Mouse (Mus musculus): ENCODE data around the gene Armc12.

The Armc12 gene

DNA sequence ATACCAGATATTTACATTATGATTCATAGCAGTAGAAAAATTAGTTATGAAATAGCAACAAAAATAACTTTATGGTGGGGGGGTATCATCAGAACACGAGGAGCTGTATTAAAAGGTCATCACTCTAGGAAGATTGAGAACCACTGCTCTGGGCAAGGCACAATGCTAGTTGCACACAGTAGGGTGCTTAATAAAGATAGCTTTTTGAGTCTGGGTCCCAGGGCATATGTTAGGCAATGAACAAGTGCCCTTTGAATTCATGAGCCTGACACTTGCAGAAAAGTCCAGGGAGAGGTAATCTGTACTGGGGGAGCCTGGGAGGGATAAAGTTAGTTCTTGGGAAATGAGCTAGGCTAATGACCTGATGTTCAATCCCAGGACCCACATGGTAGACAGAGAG lies 17.3 kb upstream of the Armc12 start:
- DNase-seq (ENCODE audit: low read depth, low spot score), result no peak

DNA sequence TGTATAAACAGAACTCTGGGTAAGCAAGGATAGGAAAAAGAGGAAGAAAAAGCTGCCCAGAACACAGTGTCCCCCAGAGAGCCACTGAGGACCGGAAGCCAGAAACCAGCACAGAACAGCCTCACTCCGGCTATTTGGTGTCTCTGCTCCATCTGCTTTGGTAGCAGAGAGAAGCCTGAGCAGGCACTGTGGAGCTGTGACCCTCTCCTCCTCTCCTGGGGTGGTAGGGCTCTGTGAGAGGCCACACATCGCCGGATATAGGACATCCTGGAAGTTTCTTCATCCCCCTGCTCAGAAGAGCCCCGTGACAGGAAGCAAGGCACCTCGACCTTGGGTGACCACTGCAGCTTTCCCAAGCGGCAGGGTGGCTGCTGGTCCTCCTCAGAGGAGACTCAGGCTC lies 16.8 kb upstream of the Armc12 start:
- DNase-seq (ENCODE audit: low read depth, low spot score), result no peak

DNA sequence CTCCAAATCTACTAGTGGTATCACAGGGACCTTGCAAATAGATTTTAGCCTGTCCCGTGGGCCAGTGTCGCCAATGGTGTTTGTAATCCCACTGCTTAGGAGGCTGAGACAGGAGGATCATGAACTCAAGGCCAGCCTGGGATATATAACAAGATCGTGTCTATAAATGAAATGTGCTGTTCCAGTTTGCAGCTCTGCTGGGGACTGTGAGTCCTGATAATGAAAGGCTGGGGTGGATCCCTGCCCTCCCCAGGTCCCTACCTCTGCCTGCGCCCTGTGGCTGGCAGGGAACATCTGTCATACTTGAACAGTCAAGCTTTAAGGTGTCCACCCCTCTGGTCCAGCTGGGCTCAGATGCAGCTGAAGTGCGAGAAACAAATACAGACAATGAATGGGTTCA lies 16.1 kb upstream of the Armc12 start:
- no peak for DNase-seq (ENCODE audit: low read depth, low spot score)

DNA sequence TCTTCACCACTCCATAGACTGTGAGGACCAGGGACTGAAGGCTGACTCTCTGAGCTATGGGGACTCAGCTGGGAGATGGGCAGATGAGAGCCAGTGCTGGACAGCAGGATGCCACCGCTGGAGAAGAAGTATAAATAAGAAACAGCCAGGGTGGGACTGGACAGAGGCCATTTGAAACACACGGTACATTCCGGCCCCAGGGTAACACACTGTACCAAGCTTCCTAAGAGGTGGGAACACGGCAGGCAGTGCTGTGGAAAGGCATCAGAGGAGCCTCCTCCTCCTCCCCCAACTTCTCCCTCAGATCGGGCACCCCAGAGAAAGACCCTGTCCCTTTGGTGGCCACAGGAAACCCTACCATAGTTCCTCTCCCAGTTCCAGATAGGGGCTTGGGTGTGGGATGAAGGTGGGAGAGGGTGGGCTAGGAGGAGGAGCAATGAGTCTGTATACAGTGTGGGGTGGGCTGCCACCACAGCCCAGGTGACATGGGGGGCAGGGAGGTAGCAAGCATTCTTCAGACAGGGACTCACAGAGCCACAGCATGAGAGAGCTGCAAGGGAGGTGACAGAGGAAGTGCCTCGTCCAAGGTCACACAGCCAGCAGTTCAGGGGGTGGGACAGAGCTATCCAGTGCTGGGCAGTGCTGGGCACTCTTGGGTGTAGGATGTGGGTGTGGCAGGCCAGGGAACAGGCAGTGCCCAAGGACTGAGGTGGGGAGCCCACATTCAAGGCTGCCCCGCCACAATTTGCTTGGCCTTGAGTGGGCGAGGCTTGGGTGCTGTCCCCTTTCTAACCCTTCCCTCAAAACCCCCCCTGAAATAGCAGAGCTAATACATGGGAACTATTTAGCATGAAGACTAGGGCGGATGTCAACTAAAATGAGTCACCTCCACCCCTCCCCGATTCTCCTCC lies 14.9 kb upstream of the Armc12 start:
- no peak for DNase-seq (ENCODE audit: low read depth, low spot score)

DNA sequence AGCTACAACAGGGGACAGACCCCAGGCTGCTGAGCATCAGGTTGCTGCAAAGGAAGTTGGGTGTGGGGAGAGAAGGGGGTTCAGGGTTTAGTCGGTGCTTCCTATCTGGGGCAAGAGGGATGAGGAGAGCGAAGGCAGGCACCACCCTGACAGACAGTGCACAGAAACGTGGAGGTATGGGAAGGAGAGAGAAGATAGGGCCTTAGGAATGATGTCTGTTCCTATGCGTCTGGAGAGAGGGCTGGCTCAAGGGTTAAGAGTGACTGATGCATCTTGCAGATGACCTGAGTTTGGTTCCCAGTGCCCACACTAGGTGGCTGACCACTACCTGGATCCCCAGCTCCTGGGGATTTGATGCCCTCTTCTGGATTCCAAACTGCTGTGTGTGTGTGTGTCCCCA lies 13.7 kb upstream of the Armc12 start:
- no peak for DNase-seq (ENCODE audit: low read depth, low spot score)

DNA sequence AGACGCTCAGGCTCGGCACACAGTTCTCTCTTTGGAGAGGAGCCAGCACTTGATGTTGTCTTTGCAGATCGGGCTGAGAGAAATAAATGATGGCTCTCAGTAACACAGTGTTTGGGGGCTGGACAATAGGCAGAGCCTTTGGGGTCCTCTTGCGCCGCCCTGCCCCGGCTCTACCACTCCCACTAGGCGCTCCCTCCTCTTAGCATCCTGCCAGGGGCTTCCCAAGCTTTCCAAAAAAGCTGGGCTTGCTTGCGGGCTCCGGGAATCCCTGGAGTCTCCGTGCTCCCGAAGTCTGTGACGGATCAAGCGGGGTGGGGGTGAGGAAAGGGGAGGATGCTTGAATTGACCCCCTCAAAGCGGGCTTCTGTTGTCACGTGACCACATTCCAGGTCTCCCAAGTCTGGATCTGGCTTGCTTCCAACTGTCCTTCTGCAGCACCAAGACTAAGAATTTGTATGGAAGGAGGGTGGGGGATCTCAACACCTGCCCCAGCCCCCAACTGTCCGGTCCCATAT lies 13.1 kb upstream of the Armc12 start, which contains the start of gene Fkbp5:
Fkbp5 (minus strand) TSS at position 87 of the 515 bp plus-strand sequence.
- peak; percentile 45 for DNase-seq (ENCODE audit: low read depth, low spot score)

DNA sequence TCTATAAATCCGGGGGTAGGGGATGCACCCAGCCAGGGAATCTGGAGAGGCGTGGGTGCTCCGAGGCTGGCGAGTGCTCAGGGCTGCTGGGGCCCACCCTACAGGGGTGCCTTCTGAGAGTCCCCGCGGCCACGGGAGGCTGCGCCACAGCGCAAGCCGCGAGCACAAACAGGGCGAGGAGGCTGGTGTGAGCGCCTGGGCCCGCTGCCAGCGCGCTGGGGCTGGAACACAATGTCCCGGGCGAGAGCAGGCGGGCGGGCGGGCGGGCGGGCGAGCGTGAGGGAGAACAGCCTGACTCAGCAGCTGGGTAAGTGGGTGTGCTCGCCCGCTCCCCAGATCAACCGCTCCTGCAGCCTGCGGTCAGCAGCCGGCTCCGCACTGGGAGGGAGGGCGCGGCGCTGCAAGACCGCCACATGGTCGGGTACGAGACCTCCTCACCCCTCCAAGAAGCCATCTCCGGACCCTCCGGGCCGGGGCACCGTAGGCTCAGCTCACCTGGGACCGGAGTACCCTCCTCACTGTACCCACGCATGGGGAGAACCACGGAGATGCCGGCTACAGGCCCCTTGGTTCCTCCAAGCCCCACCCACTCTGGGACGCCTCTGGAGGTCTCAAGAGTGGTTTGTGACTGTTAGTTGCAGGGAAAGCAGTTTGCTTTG lies 12.5 kb upstream of the Armc12 start:
- peak; percentile 24 for DNase-seq (ENCODE audit: low read depth, low spot score)

DNA sequence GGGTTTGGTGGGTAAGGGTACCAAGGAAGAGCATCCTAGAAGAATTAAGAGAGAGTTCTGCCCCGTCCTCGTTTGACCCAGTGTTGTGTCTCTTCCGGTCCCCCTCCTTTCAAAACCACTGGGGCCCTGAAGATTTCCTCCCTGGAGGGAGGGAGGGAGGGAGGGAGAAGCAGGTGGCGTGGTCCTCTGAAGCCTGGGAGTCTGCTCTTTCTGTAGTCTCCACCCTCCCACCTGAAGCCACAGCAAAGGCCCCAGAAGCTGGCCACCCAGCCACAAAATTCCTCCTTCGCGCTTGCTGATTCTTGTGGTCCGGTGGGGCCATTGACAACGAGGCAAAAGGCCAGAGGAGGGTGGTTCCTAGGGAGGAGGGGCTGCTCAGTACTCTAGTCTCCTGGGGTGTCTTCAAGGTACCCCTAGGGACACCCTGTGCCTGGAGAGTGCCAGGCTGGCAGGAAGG lies 12.0 kb upstream of the Armc12 start:
- DNase-seq (ENCODE audit: low read depth, low spot score), result no peak

DNA sequence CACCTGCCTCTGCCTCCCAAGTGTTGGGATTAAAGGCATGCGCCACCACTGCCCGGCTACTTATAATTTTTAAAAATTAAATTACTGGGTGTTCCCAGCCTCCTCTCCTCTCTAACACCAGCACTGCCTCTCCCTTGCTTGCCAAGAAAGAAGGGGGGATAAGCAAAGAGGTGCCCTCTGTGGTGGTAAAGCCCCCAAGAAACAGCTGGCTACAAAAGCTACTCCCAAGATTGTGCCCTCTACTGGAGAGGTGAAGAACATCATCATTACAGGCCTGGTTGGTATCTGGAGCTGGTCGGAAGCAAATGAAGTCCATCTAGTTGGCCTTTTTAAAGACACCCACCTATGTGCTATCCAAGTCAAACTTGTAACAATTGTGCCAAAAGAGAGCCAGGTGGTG lies 10.8 kb upstream of the Armc12 start:
- DNase-seq (ENCODE audit: low read depth, low spot score), result no peak

DNA sequence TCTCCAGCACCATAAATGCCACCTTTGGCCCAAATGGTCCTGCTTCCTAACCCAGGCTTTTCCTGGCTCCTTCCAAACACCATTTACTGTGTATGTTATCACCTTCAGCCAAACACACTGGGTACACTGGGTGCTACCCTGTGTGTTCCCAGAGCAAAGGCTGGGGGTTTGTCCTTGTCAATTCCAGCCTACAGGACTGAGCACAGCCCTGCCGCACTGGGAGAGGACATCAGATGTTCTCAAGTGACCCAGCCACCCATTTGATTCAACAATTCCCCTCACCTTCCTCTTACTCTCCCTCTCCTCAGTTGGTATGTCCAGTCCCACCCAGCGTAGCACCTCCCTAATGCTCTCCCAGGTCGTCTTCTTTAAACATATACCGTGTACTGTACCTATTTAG lies 10.0 kb upstream of the Armc12 start:
- no peak for DNase-seq (ENCODE audit: low read depth, low spot score)

DNA sequence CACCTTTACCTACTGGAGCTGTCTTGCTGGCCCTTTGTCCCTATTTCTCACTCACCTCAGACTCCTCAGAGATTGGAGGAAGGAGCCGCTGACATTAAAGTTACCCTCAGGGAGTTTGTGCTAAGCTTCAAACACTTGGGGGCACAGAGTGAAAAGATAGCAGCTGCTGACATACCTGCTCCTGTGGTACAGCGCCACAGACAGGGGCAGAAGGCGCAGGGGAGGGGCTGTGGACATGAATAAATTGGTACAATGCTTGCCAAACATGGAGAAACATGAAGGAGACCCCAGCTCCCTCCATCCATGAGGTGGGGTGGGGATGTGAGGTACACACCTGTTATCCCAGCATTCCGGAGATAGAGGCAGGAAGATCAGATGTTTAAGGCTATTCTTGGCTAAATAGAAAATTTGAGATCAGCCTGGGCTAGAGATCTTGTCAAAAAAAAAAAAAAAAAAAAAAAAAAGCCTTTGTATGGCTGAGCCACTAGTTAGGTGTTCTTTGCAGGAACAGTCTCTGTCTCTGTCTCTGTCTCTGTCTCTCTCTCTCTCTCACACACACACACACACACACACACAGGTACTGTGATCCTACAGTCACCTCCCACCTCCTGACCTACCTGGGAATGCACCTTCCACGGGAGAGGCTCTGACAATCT lies 9.4 kb upstream of the Armc12 start:
- no peak for DNase-seq (ENCODE audit: low read depth, low spot score)

DNA sequence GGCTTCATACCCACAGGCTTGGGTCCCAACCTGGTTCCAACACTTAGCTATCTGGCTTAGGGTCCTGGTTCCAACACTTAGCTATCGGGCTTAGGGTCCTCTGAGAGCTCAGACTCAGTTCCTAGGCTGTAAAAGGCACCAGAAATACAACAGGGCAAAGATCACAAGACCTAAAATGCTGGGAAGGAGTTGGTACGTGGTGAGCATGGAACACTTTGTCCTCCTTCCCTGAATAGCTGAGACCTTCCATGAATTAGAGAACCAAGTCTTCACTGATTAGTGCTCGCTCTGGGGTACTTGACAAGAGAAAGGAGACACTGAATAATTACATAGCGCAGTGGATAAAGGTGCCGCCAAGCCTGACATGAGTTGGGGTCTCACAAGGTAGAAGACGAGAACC lies 8.7 kb upstream of the Armc12 start:
- DNase-seq (ENCODE audit: low read depth, low spot score), result no peak

DNA sequence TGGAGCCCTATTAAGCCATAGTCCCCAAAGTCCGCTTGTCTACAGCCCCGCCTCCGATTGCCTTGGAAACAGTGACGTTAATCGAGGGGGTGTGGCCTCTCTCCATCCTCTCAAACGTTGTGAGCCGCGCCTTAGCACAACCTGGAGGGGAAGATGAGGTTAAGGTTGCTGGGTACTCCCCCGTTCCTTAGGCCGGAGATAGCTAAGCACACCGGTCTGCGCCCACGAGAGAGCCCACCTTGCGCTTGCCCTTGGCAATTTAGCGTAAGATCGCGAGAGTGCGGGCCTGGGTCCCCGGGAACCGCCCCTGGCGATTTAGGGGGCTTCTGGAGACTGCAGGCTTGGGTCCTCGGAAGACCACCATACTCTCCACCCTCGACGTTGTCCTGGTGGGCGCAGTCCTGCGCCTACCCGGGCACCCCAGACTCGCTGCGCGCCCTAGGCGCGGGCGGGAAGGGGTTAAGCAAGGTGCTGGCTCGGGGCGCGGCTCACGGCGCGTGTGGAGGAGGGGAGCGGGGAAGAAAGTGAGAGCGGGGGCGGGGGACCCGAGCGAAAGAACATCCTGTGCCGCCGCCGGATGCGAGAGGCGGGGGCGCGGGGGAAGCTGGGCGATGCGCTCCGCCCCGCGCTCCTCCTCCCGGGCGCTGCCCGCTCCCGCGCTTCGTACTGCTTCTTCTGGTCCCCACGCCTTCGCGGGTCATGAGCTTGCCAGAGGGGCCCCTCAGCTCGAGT lies 7.8 kb upstream of the Armc12 start:
- DNase-seq (ENCODE audit: low read depth, low spot score), result peak; percentile 79

DNA sequence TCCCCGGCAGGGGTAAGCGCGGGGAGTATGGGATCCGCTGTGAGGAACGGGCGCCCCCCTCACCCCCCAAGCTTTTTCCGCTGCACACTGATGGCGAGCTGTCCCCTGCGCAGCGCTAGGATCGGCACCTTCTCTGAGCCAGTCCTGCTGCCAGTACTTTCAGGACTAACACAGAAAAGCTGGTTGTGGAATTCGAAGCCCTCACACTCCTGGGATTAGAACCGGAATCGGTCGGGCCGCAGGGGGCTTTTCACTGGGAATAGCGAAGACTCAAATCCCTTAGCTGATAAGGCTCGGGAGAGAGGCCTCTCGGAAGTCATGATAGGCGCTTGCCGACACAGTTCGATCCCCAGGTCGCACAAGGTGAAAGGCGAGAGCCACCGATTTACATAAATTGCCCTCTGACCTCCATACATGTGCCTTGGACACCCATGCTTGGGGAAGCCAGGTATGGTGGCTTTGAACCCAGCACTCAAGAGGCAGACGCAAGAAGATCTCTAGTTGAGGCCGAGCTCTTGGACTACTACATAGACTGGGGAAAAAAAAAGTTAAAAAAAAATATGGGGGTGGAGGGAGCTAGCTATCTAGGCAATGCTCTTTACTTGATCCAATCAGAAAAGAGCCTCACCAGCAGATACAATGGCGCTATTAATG lies 7.1 kb upstream of the Armc12 start:
- DNase-seq (ENCODE audit: low read depth, low spot score), result no peak

DNA sequence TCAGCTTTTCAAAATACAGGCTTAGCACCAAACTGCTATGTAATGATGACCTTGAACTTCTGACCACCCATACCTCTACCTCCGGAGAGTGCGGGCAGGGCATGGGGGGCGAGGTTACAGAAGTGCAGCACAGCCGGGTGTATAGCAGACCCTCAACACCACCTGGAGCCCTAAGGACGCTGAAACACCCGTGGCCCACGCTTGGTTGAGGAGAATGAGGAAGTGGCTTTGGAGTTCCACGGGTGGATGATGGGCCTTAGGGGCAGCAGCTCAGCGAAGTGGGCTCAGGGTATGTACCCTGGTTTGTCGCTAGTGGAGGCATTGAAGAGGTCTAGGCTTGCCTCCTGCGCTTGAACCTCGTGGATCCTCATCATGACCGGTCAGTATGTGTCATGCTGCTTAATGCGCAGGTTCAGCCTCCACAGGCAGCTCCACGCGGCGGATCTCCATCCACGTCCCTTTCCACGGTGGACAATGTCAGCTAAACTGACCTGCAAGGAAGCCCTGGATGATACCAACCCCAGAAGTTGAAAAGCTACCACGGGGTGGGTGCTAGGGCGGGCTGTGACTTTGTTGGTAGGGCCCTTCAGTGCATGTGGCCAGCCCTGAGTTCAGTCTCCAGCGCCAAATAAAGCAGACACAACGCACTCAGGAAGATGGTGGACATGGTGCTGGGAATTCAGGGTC lies 6.5 kb upstream of the Armc12 start:
- no peak for DNase-seq (ENCODE audit: low read depth, low spot score)

DNA sequence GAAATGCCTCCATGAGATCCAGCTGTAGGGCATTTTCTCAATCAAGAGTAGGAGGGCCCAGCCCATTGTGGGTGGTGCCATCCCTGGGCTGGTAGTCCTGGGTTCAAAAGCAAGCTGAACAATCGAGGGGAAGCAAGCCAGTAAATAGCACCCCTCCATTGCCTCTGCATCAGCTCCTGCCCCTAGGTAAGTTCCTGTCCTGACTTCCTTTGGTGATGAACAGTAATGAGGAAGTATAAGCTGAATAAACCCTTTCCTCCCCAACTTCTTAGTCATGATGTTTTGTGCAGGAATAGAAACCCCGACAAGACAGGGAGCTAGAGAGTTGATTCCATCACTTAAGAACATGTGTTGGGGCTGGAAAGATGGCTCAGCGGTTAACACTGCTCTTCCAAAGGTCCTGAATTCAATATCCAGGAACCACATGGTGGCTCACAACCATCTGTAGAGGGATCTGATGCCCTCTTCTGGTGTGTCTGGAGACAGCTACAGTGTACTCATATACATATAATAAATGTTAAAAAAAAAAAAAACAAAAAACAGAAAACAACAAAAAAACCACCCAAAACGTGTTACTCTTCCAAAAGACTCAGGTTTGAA lies 5.7 kb upstream of the Armc12 start:
- no peak for DNase-seq (ENCODE audit: low read depth, low spot score)

DNA sequence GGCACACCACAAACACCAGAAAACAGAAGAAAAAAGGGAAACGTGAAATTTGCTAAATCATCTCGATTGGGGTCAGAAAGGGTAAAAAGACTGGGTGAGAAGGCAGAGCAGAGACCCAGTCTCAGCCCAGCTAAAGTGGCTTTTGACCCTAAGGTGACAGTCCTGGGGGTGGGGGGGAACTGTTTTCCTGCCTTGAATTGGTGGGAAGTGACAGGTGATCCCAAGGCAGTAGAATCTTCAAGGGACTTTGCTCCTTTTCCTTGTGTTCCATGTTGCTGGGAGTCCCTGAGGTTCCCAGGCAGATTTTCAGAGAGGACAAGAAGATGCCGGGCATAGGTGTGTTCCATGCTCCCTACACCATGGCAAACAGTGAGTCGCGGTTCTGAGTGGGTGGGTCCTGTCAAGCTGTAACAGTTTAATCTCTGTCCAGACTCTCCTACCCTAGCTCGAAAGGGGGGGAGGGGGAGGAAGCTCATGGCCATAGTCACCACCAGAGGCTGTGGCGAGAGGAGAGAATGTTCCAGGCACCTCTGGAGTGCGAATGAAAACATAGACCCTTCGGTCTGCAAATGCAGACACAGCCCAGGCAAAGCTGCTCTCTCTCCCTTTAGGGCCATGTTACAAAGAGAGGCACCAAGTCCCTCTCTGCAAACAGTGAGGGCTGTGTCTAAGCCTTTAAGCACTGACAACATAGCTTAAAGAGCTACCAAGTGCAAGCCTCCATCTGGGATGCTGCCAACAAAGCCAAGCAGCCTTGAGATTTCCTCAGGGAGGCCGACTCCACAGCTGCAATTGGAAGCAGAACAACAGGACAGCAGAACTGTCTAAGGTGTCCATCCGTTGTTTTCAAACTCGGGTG lies 3.2 kb upstream of the Armc12 start:
- no peak for DNase-seq (ENCODE audit: low read depth, low spot score)

DNA sequence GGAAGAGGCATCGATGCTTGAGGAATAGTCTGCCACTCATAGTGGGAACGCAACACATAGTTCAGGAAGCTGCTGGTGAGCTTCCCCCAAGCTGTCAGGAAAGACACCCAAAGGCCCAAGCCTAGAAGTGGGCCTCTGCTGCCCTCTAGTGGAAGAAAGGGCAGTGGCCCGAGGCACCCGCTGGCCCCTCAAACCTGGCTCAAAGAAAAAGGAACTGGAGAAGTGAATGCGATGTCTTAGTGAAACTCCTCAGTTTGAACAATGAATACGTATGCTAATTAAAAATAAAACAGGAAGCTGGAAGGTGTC lies 2.6 kb upstream of the Armc12 start:
- DNase-seq (ENCODE audit: low read depth, low spot score), result peak; percentile 60

DNA sequence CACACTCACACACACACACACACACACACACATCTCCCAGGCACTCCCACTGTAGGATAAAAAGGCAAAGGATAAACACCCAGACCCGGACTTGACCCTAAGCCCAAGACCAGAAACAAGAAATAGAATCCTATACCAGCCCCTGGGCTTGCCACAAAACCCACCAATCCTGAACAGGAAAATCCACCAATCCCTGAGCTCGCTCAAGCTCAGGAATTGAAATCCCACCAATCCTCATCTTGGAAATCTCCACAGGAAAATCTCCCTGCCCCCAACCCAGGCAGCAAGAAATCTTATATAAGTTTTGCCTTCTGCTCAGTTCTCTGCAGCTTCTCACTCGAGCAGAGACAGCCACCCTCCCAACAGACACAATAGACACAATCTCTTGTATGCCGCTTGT lies 1.5 kb upstream of the Armc12 start:
- no peak for DNase-seq (ENCODE audit: low read depth, low spot score)
